Mouse (Mus musculus) cerebellum, adult 9-11 months (tissue): ENCODE measurements around the gene Pigv.

Source experiments
- DNase-seq: peaks from one replicate; pipeline ENCODE4 v3.0.0; 2022

Gene Pigv

DNA sequence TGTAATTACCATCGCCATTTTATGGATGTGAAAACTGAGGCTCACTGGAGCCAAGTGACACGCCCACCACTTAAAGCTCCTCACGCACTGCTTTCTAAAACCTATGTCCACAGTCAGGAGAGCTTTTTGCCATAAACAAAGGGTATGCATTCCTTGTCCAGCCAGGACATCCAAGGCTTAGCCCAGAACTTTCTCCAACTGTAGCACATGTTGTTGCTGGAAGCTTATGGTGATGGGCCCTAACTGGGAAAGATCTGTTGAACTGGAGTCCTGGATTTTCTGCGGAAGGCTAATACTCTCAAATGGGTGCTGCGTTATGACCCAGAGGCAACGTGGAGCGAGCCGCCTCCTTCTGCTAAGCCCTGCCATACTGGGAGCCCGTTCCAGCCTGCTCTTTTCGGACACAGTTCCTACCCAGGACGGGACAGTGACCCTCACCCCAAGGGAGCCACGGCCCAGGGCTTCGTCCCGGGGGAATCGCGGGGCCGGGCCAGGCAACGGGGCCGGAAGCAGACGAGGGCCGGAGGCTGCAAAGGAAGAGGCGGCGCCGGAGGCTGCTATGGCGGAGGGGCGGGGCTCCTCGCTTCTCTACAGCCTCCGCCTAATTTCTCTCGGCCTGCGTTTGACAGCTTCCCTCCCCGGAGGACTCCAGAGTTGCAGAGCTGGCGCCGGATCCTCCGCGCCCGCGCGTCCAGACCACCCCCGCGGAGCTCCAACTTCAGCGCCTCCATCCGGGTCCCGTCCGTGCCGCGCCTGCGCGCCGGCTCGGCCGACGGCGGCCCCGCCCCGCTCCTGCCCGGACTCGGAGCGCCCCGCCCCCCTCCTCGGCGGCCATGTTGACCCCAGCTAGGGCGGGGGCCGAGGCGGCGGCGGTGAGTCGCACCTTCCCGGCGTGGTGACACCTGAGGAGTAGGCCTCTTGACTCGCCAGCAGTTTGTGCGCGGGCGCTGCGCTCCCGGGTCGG is at the start of gene Pigv:
Gene Pigv (minus strand): TSS at position 767 of the 964 bp plus-strand sequence.
- DNase-seq = peak; percentile 94

- no peak for DNase-seq
These were observed 47.3 kb upstream of the Pigv start for GRCm38 (mm10) chr4:133719791-133720190.

DNA sequence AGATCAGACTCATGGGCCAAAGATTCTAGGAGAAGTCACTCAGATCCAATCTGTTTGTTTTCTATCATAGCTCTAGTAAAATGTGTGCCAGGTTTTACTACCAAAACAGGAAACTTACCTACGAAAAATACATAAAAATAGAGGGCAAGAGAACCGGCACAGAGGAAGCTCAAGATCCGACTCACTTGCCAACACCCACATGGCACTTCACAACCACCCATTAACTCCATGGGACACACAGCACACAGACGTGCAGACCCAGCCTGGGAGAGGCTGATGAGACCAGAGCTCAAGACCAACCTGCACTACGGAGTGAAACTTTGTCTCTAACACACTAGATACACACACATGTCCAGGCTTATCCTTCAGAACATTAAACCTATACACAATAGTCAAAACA is 40.3 kb upstream of the Pigv start:
- DNase-seq = no peak

- peak; percentile 66 for DNase-seq
These were observed 39.0 kb upstream of the Pigv start for GRCm38 (mm10) chr4:133711307-133712076.

GRCm38 (mm10) chr4:133709395-133709794 is 36.9 kb upstream of the Pigv start:
- no peak for DNase-seq

- no peak for DNase-seq
These were observed 35.0 kb upstream of the Pigv start for GRCm38 (mm10) chr4:133707464-133707863.

- peak; percentile 77 for DNase-seq
These were observed 34.5 kb upstream of the Pigv start for GRCm38 (mm10) chr4:133706956-133707355.

GRCm38 (mm10) chr4:133705062-133705461 is 32.6 kb upstream of the Pigv start:
- no peak for DNase-seq

GRCm38 (mm10) chr4:133700905-133701368 is 28.5 kb upstream of the Pigv start:
- DNase-seq = peak; percentile 51

DNA sequence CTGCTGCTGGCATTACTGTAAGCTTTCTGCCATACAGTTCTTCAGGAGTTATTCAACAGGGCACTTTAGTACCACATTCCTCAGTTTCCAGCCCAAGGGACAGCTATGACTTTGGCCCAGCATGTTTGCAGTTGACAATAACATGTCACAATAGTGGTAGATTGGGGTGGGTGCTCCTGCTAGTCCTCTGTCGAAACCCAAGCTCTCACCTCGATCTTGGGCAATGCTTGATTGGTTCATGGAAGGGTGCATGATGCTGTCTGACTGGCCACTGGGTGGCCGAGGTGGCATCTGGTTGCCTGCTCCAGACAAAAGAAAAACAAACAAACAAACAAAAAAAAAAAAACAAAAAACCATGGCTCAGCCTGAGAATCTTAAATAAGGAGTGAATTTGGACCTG is 22.9 kb upstream of the Pigv start:
- no peak for DNase-seq

- DNase-seq = no peak
These were observed 17.8 kb upstream of the Pigv start for GRCm38 (mm10) chr4:133690252-133690651.

- no peak for DNase-seq
These were observed 16.1 kb upstream of the Pigv start for GRCm38 (mm10) chr4:133688417-133689067.

DNA sequence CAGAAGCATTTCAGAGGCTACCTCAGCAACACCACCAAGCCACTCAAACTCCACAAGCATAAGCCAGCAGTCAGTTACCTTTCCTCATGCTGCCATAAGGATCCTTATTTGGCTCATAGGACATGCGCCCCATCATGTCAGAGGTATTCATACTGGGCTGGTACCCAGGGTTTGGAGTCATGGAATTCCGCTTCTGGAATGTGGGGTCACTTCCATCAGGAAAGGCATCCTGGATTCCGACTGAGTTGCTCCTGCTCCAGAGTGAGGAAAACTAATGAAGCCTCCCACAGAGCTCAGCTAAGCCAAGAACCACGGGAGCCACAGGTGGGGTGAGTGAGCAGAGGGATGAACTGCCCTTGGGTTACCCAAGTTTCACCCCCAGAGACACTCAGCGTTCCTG is 14.7 kb upstream of the Pigv start:
- no peak for DNase-seq

DNA sequence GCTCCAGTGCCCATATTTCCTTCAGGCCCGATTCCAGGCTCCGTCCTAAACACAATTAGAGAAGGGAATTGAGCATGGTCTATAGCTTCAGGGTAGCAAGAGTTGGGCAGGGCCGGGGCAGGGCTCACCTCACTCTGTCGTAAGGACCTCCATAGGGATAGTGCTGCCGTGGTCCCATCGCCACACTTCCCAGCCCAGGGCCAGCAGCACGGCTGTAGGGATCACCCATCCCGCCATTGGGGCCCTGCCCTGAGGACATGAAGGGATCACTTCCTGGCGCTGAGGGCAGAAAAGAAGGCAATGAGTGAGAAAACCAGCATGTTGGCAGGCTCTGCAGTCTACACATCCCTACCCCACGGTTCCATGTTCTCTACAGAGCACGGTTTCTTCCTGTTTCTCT is 14.1 kb upstream of the Pigv start:
- no peak for DNase-seq

GRCm38 (mm10) chr4:133680206-133680786 is 7.8 kb upstream of the Pigv start:
- DNase-seq = no peak

- DNase-seq = no peak
These were observed 7.2 kb upstream of the Pigv start for GRCm38 (mm10) chr4:133679629-133680028.

DNA sequence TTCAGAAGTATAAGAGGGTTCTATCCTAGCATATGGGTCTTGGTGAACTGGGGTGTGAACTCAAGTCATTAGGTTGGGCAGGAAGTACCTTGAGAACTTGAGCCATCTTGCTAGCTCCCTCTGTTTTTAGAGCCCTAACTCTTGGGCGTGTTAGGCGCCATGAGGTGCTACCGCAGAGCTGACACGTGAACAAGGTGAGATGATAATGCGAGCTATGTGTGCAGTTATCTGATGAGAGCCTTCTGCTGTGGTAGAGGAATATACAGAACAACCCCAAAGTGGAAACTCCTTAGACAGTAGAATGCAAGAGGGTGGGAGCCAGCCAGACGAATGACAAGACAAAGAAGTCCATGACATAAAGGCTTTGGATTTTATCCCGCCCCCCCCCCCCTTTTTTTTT is 4.8 kb upstream of the Pigv start:
- DNase-seq = no peak

DNA sequence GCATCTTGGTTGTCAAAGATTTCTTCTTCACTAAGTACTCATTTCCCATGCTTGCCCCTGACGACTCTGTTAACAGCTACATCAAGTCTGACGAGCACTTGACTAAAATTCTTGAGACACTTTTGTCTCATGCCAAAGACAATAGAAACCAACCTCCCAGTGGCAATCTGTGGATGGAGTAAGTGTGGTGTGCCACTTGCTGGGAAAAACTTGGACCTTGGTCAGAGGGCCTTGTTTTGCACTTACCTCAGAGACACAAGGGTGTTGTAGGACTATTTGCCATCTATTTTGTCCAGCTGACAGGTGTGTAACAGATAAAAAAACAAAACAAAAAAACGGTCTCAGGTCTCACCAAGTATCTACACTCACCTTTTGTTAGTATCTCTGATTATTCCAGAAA is 3.7 kb upstream of the Pigv start:
- DNase-seq = no peak

DNA sequence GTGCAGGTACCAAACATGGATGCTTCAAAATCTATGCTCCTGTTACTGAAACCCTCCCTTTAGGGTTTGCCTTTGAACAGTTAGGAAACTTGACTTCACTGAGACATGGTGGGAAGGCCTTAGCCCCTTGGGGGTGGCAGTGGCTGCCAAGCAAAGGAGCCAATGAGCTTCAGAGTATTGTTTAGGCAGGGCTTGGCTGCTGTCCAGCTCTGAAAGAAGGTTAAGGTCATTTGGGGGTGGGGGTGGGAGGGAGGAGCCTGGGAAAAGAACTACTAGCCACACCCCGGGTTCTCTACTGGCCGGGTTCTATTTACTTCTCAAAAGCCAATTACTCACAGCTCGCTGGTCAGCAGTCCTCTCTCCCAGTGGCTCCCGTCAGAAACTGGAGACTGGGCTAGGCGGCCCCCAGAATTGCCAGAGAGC is 3.2 kb upstream of the Pigv start:
- peak; percentile 59 for DNase-seq

- no peak for DNase-seq
These were observed 1.9 kb upstream of the Pigv start for GRCm38 (mm10) chr4:133674331-133674695.

GRCm38 (mm10) chr4:133673666-133674330 is 1.4 kb upstream of the Pigv start:
- DNase-seq = no peak
